Mouse (Mus musculus) frontal cortex, postnatal 36 days (tissue): Measurements from ENCODE around the gene Twf2.

ENCODE experiments used
- DNase-seq, 2 experiments: peaks; one replicate each; pipeline ENCODE4 v3.0.0; 2022; ENCODE audit warnings: low spot score in 2 of 2

Twf2 gene

GRCm38 (mm10) chr9:106236156-106236817 is 33.4 kb downstream of the Twf2 start:
- no peak for DNase-seq

GRCm38 (mm10) chr9:106236818-106237211 is 33.9 kb downstream of the Twf2 start:
- no peak for DNase-seq

- no peak for DNase-seq
These were observed 34.5 kb downstream of the Twf2 start for GRCm38 (mm10) chr9:106237401-106237800.

- no peak for DNase-seq
These were observed 35.0 kb downstream of the Twf2 start for GRCm38 (mm10) chr9:106237878-106238277.

GRCm38 (mm10) chr9:106241541-106242164 is 38.7 kb downstream of the Twf2 start:
- no peak for DNase-seq

GRCm38 (mm10) chr9:106242813-106243488 is 40.0 kb downstream of the Twf2 start:
- DNase-seq = no peak

- DNase-seq = no peak
These were observed 46.6 kb downstream of the Twf2 start for GRCm38 (mm10) chr9:106249550-106249949.

- no peak for DNase-seq
These were observed 47.3 kb downstream of the Twf2 start for GRCm38 (mm10) chr9:106250245-106250644.

- DNase-seq = no peak
These were observed 48.2 kb downstream of the Twf2 start for GRCm38 (mm10) chr9:106251066-106251465.

- no peak for DNase-seq
These were observed 51.1 kb downstream of the Twf2 start for GRCm38 (mm10) chr9:106254001-106254400.

GRCm38 (mm10) chr9:106258412-106258811 is 55.5 kb downstream of the Twf2 start:
- DNase-seq = no peak

- DNase-seq = no peak
These were observed 56.1 kb downstream of the Twf2 start for GRCm38 (mm10) chr9:106258990-106259389.

- no peak for DNase-seq
These were observed 58.1 kb downstream of the Twf2 start for GRCm38 (mm10) chr9:106261058-106261457.

- DNase-seq = no peak
These were observed 58.6 kb downstream of the Twf2 start for GRCm38 (mm10) chr9:106261491-106261890.

- DNase-seq = no peak
These were observed 59.2 kb downstream of the Twf2 start for GRCm38 (mm10) chr9:106262075-106262474.

GRCm38 (mm10) chr9:106263381-106263924 is 60.5 kb downstream of the Twf2 start:
- no peak for DNase-seq
